Mouse (Mus musculus) kidney, postnatal 0 days (tissue): ENCODE measurements around the gene Gpc5. TPM values are rescaled to one million over a fixed set of nuclear protein-coding genes. Genes with fewer than 3 reads are reported as not detected.
A peak's percentile ranks its signal among the peaks of the same experiment; 100 is the strongest.

ENCODE experiments used
- ATAC-seq: fragments of 200-750 bp; cut with Nextera tagmentation; replicated peaks from 2 replicates; pipeline ENCODE4 v1.8.0; 2017; ENCODE audit warnings: low read depth, moderate number of reproducible peaks, moderate TSS enrichment, moderate library complexity; ENCODE audit not compliant: low FRiP score
- DNase-seq: peaks from one replicate; pipeline ENCODE4 v3.0.0-alpha.2; 2016; ENCODE audit warnings: low spot score
- H3K27ac ChIP-seq: fragments of 300-500 bp; sonication (generic); 2 replicates; pipeline ENCODE4 v1.5.1; 2014; ENCODE audit warnings: mild to moderate bottlenecking
- H3K27me3 ChIP-seq: fragments of 300-500 bp; sonication (generic); 2 replicates; pipeline ENCODE4 v1.6.1; 2014; ENCODE audit warnings: low read length, mixed read lengths; ENCODE audit not compliant: insufficient read depth
- H3K36me3 ChIP-seq: fragments of 300-500 bp; sonication (generic); 2 replicates; pipeline ENCODE4 v1.6.1; 2014; ENCODE audit warnings: low read length, mixed read lengths; ENCODE audit not compliant: insufficient read depth
- H3K4me1 ChIP-seq: fragments of 300-500 bp; sonication (generic); replicated peaks from 2 replicates; pipeline ENCODE4 v1.6.1; 2014; ENCODE audit warnings: antibody characterized with exemption, low read length, mixed read lengths; ENCODE audit not compliant: insufficient read depth
- H3K4me2 ChIP-seq: fragments of 300-500 bp; sonication (generic); 2 replicates; pipeline ENCODE4 v1.6.1; 2014; ENCODE audit warnings: mild to moderate bottlenecking, low read length, moderate library complexity, mixed read lengths
- H3K4me3 ChIP-seq: fragments of 300-500 bp; sonication (generic); replicated peaks from 2 replicates; pipeline ENCODE4 v1.5.1; 2014; ENCODE audit warnings: low read depth, low read length
- H3K9ac ChIP-seq: fragments of 300-500 bp; sonication (generic); 2 replicates; pipeline ENCODE4 v1.6.1; 2014; ENCODE audit warnings: low read depth, low read length
- H3K9me3 ChIP-seq: fragments of 300-500 bp; sonication (generic); replicated peaks from 2 replicates; pipeline ENCODE4 v1.6.1; 2016; ENCODE audit warnings: low read length, inconsistent platforms, mixed read lengths
- CTCF ChIP-seq: IDR thresholded peaks from 2 replicates; pipeline ENCODE4 v1.5.1; 2016; ENCODE audit warnings: antibody characterized with exemption, low read depth, mild to moderate bottlenecking, moderate library complexity
- WGBS: fragments of 180-500 bp; shearing (Covaris S2); extraction: QIAGEN DNeasy Blood & Tissue Kit; methylation state at CpG from one replicate; pipeline ENCODE4 v1.1.7; 2014; 5-methylcytosine and 5-hydroxymethylcytosine counted together
- polyA plus RNA-seq: library from polyadenylated mRNA; unstranded; fragments of >200 nt; fragmentation: Nextera tagmentation; extraction: Ambion mirVana; gene quantifications from 2 replicates; pipeline ENCODE4 v1.2.1, GENCODE M21; 2015

Gene Gpc5
- polyA plus RNA-seq, 1 experiment from 2014 or later, result 18.5 TPM

- Histone ChIP-seq H3K4me2 (no peak overlapping the region), H3K36me3 (no peaks in the 10 kb centered on the region), H3K9ac (no peak overlapping the region), H3K9me3 (no peaks in the 10 kb centered on the region), H3K27ac (no peak overlapping the region), H3K4me1 (no peaks in the 10 kb centered on the region), H3K4me3 (no peak overlapping the region), H3K27me3 (no peaks in the 10 kb centered on the region)
- ATAC-seq (no peak), DNase-seq (no peak)
- WGBS, result 65% methylated on average over 3 of the region's 3 CpGs
- TF ChIP-seq CTCF, result no peak
These were observed 85.4 kb downstream of the Gpc5 start for GRCm38 (mm10) chr14:115177322-115177836.

DNA sequence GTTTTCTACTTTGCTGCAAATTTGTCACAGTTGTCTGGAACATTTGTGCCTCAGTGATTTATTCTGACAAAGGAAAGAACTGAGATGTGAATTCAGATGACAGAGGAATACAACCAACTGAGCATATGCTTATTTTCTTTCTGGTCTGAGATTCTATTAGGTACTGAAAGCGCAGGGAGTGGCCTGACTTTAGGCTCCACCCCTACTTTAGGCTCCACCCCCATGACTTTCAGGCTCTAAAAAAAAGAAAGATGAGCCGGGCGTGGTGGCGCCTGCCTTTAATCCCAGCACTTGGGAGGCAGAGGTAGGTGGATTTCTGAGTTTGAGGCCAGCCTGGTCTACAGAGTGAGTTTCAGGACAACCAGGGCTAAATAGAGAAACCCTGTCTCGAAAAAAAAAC lies 87.9 kb downstream of the Gpc5 start:
- no peak for DNase-seq
- ATAC-seq, result no peak
- Histone ChIP-seq H3K27ac (no peak overlapping the region), H3K4me3 (no peak overlapping the region), H3K4me2 (no peak overlapping the region), H3K9me3 (no peaks in the 10 kb centered on the region), H3K4me1 (no peaks in the 10 kb centered on the region), H3K9ac (no peak overlapping the region), H3K36me3 (no peaks in the 10 kb centered on the region), H3K27me3 (no peaks in the 10 kb centered on the region)
- WGBS, result 81% methylated on average over 5 of the region's 5 CpGs
- no peak for TF ChIP-seq CTCF

GRCm38 (mm10) chr14:115188256-115188655 lies 96.2 kb downstream of the Gpc5 start:
- ATAC-seq (no peak), DNase-seq (no peak)
- Histone ChIP-seq H3K4me3 (no peak overlapping the region), H3K36me3 (no peaks in the 10 kb centered on the region), H3K9me3 (no peaks in the 10 kb centered on the region), H3K27me3 (no peaks in the 10 kb centered on the region), H3K4me2 (no peak overlapping the region), H3K4me1 (no peaks in the 10 kb centered on the region), H3K27ac (no peak overlapping the region), H3K9ac (no peak overlapping the region)
- WGBS, result 66% methylated on average over 8 of the region's 8 CpGs
- TF ChIP-seq CTCF, result no peak

DNA sequence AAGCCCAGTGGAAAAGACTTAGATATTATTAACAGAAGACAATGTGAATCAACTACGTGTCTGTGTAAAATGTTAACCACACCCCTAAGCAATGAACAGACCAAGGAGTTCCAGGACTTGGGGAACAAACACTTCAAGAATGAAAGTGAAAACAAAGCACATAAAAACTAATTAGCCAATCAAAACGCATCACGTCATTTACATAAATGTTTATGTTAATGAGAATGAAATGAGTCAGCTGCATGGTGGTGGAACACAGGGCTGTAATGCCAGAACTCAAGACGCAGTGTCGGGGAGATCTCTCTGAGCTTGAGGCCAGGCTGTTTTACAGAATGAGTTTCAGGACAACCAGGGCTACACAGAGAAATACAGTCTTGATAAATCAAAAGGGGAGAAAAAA lies 136.1 kb downstream of the Gpc5 start:
- no peak for TF ChIP-seq CTCF
- no peaks in the 10 kb centered on the region for H3K36me3 ChIP-seq
- DNase-seq (no peak), ATAC-seq (no peak)
- no peaks in the 10 kb centered on the region for H3K27me3 ChIP-seq
- no peak overlapping the region for H3K4me3 ChIP-seq
- H3K4me1 ChIP-seq, result no peaks in the 10 kb centered on the region
- H3K9ac ChIP-seq, result no peak overlapping the region
- no peaks in the 10 kb centered on the region for H3K9me3 ChIP-seq
- 80% methylated on average over 5 of the region's 5 CpGs for WGBS
- H3K4me2 ChIP-seq, result no peak overlapping the region
- H3K27ac ChIP-seq, result no peak overlapping the region

DNA sequence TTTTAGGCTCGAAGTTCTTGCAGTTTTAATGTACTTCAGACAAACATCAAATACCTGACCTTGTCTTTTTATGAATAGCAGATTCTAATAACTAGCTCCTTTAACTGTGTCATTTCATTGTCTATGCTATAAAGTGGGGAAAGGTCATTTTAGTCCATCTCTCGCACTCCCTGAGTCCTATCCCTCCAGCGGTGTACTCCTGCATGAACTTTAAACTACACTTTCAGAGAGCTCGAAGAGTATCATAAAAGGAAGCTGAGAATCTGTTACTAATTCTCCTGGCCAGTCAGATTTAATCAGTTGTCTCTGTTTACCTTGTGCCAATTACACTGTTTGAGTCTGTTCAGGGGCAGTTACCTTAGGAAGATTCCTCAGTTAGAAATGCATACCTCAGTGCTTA lies 144.4 kb downstream of the Gpc5 start:
- H3K4me2 ChIP-seq, result no peak overlapping the region
- TF ChIP-seq CTCF, result no peak
- no peaks in the 10 kb centered on the region for H3K9me3 ChIP-seq
- no peak overlapping the region for H3K4me3 ChIP-seq
- no peaks in the 10 kb centered on the region for H3K27me3 ChIP-seq
- H3K27ac ChIP-seq, result no peak overlapping the region
- ATAC-seq, result no peak
- DNase-seq, result peak; percentile 2
- no peaks in the 10 kb centered on the region for H3K4me1 ChIP-seq
- H3K36me3 ChIP-seq, result no peaks in the 10 kb centered on the region
- no peak overlapping the region for H3K9ac ChIP-seq
- 40% methylated on average over 4 of the region's 4 CpGs for WGBS

- Histone ChIP-seq H3K27ac (no peak overlapping the region), H3K4me1 (no peaks in the 10 kb centered on the region), H3K4me3 (no peak overlapping the region), H3K27me3 (no peaks in the 10 kb centered on the region), H3K9me3 (no peaks in the 10 kb centered on the region), H3K36me3 (no peaks in the 10 kb centered on the region), H3K9ac (no peak overlapping the region), H3K4me2 (no peak overlapping the region)
- no peak for TF ChIP-seq CTCF
- no peak for ATAC-seq
- no peak for DNase-seq
- 83% methylated on average over 4 of the region's 4 CpGs for WGBS
These were observed 148.8 kb downstream of the Gpc5 start for GRCm38 (mm10) chr14:115240621-115241373.
